Mouse (Mus musculus): ENCODE measurements at regions not wholly inside any gene's neighbourhood (a gene's known extent, or its start where the extent isn't known, plus 50 kb on each side); places are given as distances from the start of the nearest gene placed in this dataset.

- TF ChIP-seq CTCF (IDR thresholded peaks at IDR 0.05) (no peak), EP300 (IDR thresholded peaks at IDR 0.05) (no peak)
Measured at GRCm38 (mm10) chr9:32053886-32054615, 61.9 kb upstream of the Arhgap32 start.
